In the genomic region with DNA sequence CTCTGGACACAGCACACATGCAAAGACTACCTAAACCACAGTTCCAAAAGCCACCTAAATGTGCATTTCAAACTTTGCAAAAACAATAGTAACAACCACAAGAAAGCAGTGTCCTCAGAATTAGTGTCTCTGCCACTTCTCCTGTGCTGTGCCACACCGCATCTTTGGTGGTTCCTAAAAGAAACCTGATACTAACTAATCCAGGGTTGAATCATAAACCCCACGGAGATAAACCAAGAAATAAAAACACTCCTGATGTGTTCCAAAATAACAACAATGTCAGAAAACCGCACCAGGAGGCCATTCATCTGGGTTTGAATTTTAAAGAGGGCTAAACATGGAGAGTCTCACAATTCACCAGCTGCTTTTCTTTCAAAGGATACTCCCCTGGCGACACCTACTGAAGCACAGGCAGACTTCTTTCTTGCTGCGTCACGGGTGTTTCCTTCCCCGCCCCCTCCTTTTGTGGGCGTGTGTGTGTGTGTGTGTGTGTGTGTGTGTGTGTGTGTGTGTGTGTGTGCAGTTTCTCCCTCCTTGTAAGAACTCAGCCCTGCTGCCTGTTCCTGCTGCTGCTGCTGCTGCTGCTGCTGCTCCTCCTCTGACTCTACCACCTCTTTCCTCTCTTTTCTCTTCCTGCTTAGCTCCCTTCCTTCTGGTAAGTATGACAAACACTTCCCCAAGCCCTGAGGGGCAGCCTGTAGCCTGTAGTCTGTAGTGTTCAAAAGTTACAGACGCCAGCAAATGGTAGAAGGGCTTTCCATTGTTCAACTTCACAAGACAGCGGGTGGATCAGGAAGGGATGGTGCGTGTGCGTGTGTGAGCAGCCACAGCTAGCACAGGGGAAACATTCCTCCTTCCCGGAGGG, we compare ENCODE assay signal across 8 mouse cellular contexts. TPM values are rescaled to one million over a fixed set of nuclear protein-coding genes. Genes with fewer than 3 reads are reported as not detected.
DNase-seq lines count a peak whose midpoint lies in the region; ATAC-seq and TF ChIP-seq lines count a peak whose summit lies in the region.

Gene Txlnb (plus strand): TSS at position 460 of the 865 bp plus-strand sequence.

- TF ChIP-seq CTCF in E14TG2a.4 (conservative IDR thresholded peaks at IDR 0.05; ENCODE audit: low read length) = no peak
- no peak for TF ChIP-seq CTCF in brain, embryonic 14.5 days (IDR thresholded peaks at IDR 0.05; ENCODE audit: borderline replicate concordance, extremely low read depth, insufficient read depth, insufficient read length)
- no peak for TF ChIP-seq CTCF in left cerebral cortex, adult 2 months (IDR thresholded peaks at IDR 0.05)

- H3K4me3 ChIP-seq in E14TG2a.4 (replicated peaks; ENCODE audit: low read length) = peak within 1 kb of the TSS; percentile 46; the same call in 1 of the 2 replicates
- H3K4me3 ChIP-seq in hindbrain, embryonic 12.5 days = peak within 1 kb of the TSS; percentile 30
- no peak within 1 kb of the TSS for H3K4me3 ChIP-seq in left cerebral cortex, adult 2 months

- no peaks in the 10 kb centered on the region for H3K36me3 ChIP-seq in E14TG2a.4 (ENCODE audit: insufficient read depth, low read length)
- no peaks in the 10 kb centered on the region for H3K36me3 ChIP-seq in hindbrain, embryonic 12.5 days

- intact Hi-C loops in left cerebral cortex, adult 2 months (cut with DNase I) = no loop called here

- H3K9me3 ChIP-seq in E14TG2a.4 (ENCODE audit: low read length) = no peaks in the 10 kb centered on the region
- no peaks in the 10 kb centered on the region for H3K9me3 ChIP-seq in hindbrain, embryonic 12.5 days (replicated peaks)

- H3K27me3 ChIP-seq in E14TG2a.4 (ENCODE audit: insufficient read depth, low read length) = no peaks in the 10 kb centered on the region
- no peaks in the 10 kb centered on the region for H3K27me3 ChIP-seq in hindbrain, embryonic 12.5 days

- peak within 1 kb of the TSS; percentile 50 for H3K4me2 ChIP-seq in hindbrain, embryonic 12.5 days (replicated peaks)

- peak within 1 kb of the TSS; percentile 80 for H3K27ac ChIP-seq in hindbrain, embryonic 12.5 days
- H3K27ac ChIP-seq in left cerebral cortex, adult 2 months = peak within 1 kb of the TSS; percentile 34; the same call in 1 of the 2 replicates

- ATAC-seq in hindbrain, embryonic 12.5 days (ENCODE audit: low FRiP score) = peak; percentile 91

- 7% methylated on average over 12 of the region's 13 CpGs for WGBS in hindbrain, embryonic 12.5 days

- peaks cover 38% of the 10 kb centered on the region for H3K4me1 ChIP-seq in E14TG2a.4 (replicated peaks; ENCODE audit: low read depth, low read length)
- peaks cover 22% of the 10 kb centered on the region for H3K4me1 ChIP-seq in hindbrain, embryonic 12.5 days

- DNase-seq in brain, embryonic 14.5 days (ENCODE audit: low read depth) = peak; percentile 89
- peak; percentile 14 to 29 for DNase-seq in frontal cortex, postnatal 25 days (ENCODE audit: low spot score in 2 of 2)
- DNase-seq in left cerebral cortex, adult 2 months (ENCODE audit: extremely low spot score in 1 of 2, low spot score in 2 of 2) = peak; percentile 46 to 59
- DNase-seq in lung, postnatal 4 days = peak; percentile 58 to 62
- peak; percentile 67 for DNase-seq in right cerebral cortex, adult 18-20 months
- peak; percentile 25 for DNase-seq in urinary bladder, postnatal 25 days (ENCODE audit: low spot score)

- no peak for TF ChIP-seq POLR2A in brain, embryonic 14.5 days (IDR thresholded peaks at IDR 0.05; ENCODE audit: borderline replicate concordance, extremely low read depth, insufficient read depth, insufficient read length, poor library complexity, severe bottlenecking)

- H3K9ac ChIP-seq in hindbrain, embryonic 12.5 days = peak within 1 kb of the TSS; percentile 33; the same call in 1 of the 2 replicates

RNA-seq across cellular contexts. Expression of gene Txlnb, which starts in this region (rescaled TPM):
- polyA plus RNA-seq in brain, embryonic 14.5 days (2012; rRNA removed) = 0.81 and 1.4 TPM in 2 replicates
- polyA plus RNA-seq in hindbrain, embryonic 12.5 days (2016; fragmentation: Nextera tagmentation; extraction: Ambion mirVana) = 4.0 and 5.0 TPM in 2 replicates
- total RNA-seq in left cerebral cortex, adult 2 months (2021) = under 1 TPM; 0.44 to 0.54 TPM

Comparison
In these comparisons a context has a peak if more than half of its experiments do, and no peak if none do; other contexts are left out.
1. Peak in DNase-seq and H3K27ac ChIP-seq in left cerebral cortex, adult 2 months; RNA of the gene not detected or under 1 TPM.
2. DNase-seq: peak in every context shown above with its lines; median percentile 89 in brain, embryonic 14.5 days; 67 in right cerebral cortex, adult 18-20 months; 60 in lung, postnatal 4 days; 52 in left cerebral cortex, adult 2 months; 25 in urinary bladder, postnatal 25 days; 22 in frontal cortex, postnatal 25 days.